19 mouse cellular contexts compared by ENCODE assay signal in the genomic region with DNA sequence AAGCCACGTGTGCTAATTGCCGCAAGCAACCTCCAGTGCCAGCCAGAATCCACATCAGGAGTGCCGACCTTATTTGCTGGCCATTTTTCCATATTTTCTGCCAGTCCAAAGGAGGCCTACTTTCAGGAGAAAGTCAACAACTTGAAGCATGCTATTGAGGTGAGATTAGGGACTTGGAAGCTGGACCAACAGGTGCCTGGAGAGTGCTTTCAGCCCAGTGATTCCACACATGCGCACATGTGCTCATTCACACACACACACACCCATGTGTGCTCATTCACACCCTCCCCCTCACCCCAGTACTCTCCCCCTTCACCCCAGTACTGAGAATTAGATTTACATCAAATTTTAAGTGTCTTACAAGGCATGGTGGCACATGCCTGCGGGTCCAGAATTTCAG. TPM values are rescaled to one million over a fixed set of nuclear protein-coding genes. Genes with fewer than 3 reads are reported as not detected.
"Had no signal": no experiment of that assay in that cellular context is flagged by ENCODE, and none has a peak within 500 bp of the region (broad histone marks: within the 10 kb centered on the region; RNA-seq: fewer than 3 reads in every experiment).

No protein-coding gene starts in this region.

- H3K4me3 ChIP-seq: intestine, embryonic 15.5 days; layer of hippocampus, adult 2 months; limb, embryonic 12.5 days; liver, embryonic 13.5 days; midbrain, embryonic 12.5 days had no signal

- H3K9me3 ChIP-seq: intestine, embryonic 15.5 days; limb, embryonic 12.5 days; liver, embryonic 13.5 days; midbrain, embryonic 12.5 days had no signal

- H3K4me1 ChIP-seq: intestine, embryonic 15.5 days; limb, embryonic 12.5 days; liver, embryonic 13.5 days; midbrain, embryonic 12.5 days had no signal

- H3K27me3 ChIP-seq: intestine, embryonic 15.5 days; limb, embryonic 12.5 days; liver, embryonic 13.5 days; midbrain, embryonic 12.5 days had no signal

- H3K27ac ChIP-seq: intestine, embryonic 15.5 days; layer of hippocampus, adult 2 months; limb, embryonic 12.5 days; liver, embryonic 13.5 days; midbrain, embryonic 12.5 days had no signal

- H3K4me2 ChIP-seq: intestine, embryonic 15.5 days; limb, embryonic 12.5 days; liver, embryonic 13.5 days; midbrain, embryonic 12.5 days had no signal

- H3K9ac ChIP-seq: intestine, embryonic 15.5 days; limb, embryonic 12.5 days; liver, embryonic 13.5 days; liver, postnatal 0 days; midbrain, embryonic 12.5 days had no signal

- DNase-seq: kidney, adult 18-20 months; kidney, postnatal 10 days; kidney, postnatal 4 days; liver; liver, embryonic 13.5 days; liver, postnatal 0 days; thymus, postnatal 36 days had no signal

- ATAC-seq: intestine, embryonic 15.5 days; liver, postnatal 0 days; midbrain, embryonic 16.5 days had no signal

RNA-seq across cellular contexts. Expression of gene Zar1l, which starts 49.0 kb away (rescaled TPM):
- total RNA-seq: layer of hippocampus, adult 2 months; layer of hippocampus, postnatal 10 days; megakaryocyte-erythroid progenitor cell, adult 5-6 weeks had no signal
- polyA plus RNA-seq: intestine, embryonic 15.5 days; kidney, embryonic 14.5 days; limb, embryonic 12.5 days; liver, embryonic 13.5 days; liver, postnatal 0 days; midbrain, embryonic 12.5 days; midbrain, embryonic 16.5 days; neural tube, embryonic 14.5 days; small intestine, adult 2 months; stomach, embryonic 14.5 days; thymus, postnatal 0 days had no signal
